Mouse (Mus musculus) stomach, adult 2 months (tissue): Measurements from ENCODE around the gene Cilp. TPM values are rescaled to one million over a fixed set of nuclear protein-coding genes. Genes with fewer than 3 reads are reported as not detected.

Experiments
- polyA plus RNA-seq: library from polyadenylated mRNA; depleted of rRNA; stranded (reverse); fragments of >200 nt; gene quantifications from 2 replicates; pipeline ENCODE4 v1.2.3, GENCODE M21; 2012; rRNA removed

Gene Cilp
- polyA plus RNA-seq = 4.9 and 6.3 TPM in 2 replicates

GRCm38 (mm10) chr9:65264959-65265358 is at the start of gene Cilp:
Gene Cilp, plus strand, starts transcription at chr9:65265180.

GRCm38 (mm10) chr9:65293973-65294715 is 29.2 kb downstream of the Cilp start, which contains the start of gene Clpx:
Gene Clpx, plus strand, starts transcription at chr9:65294260.

Other genes with a start within 250 kb of the Cilp start
- 20.5 and 24.1 TPM in 2 replicates for gene Hacd3, start 243.5 kb upstream of the Cilp start, polyA plus RNA-seq
- 11.1 and 17.1 TPM in 2 replicates for gene Dpp8, start 232.8 kb upstream of the Cilp start, polyA plus RNA-seq
- gene Igdcc4, start 163.7 kb upstream of the Cilp start, polyA plus RNA-seq = 4.7 and 6.9 TPM in 2 replicates
- 0.05 and 0.08 TPM in 2 replicates for gene Igdcc3, start 124.0 kb upstream of the Cilp start, polyA plus RNA-seq
- gene Parp16, start 69.8 kb upstream of the Cilp start, polyA plus RNA-seq = 5.7 and 11.1 TPM in 2 replicates
- gene Clpx, start 29.1 kb downstream of the Cilp start, polyA plus RNA-seq = 5.0 and 5.6 TPM in 2 replicates
- 5.3 and 10.1 TPM in 2 replicates for gene Pdcd7, start 80.9 kb downstream of the Cilp start, polyA plus RNA-seq
- gene Ubap1l, start 95.9 kb downstream of the Cilp start, polyA plus RNA-seq = 0.10 and 0.16 TPM in 2 replicates
- 0.22 and 0.25 TPM in 2 replicates for gene Kbtbd13, start 126.5 kb downstream of the Cilp start, polyA plus RNA-seq
- gene Rasl12, start 133.3 kb downstream of the Cilp start, polyA plus RNA-seq = 7.5 and 8.4 TPM in 2 replicates
- not detected in 2 replicates for gene Slc51b, start 157.8 kb downstream of the Cilp start, polyA plus RNA-seq
- gene Mtfmt, start 170.6 kb downstream of the Cilp start, polyA plus RNA-seq = 1.9 and 2.9 TPM in 2 replicates
- gene Spg21, start 195.8 kb downstream of the Cilp start, polyA plus RNA-seq = 3.8 and 5.6 TPM in 2 replicates